Mouse (Mus musculus) kidney, adult 2 months (tissue): ENCODE data around the gene Gmds.

Source experiments
- CTCF ChIP-seq: fragments of 200-500 bp; conservative IDR thresholded peaks from 2 replicates; pipeline ENCODE4 v1.5.1; 2011; ENCODE audit warnings: low read depth, mild to moderate bottlenecking, control low read depth, low read length, moderate library complexity, mixed read lengths; ENCODE audit not compliant: insufficient read depth, insufficient read length
- POLR2A ChIP-seq: fragments of 200-500 bp; IDR thresholded peaks from one replicate; pipeline ENCODE4 v1.6.1; 2011; ENCODE audit warnings: low read depth, low read length, control low read depth

DNA sequence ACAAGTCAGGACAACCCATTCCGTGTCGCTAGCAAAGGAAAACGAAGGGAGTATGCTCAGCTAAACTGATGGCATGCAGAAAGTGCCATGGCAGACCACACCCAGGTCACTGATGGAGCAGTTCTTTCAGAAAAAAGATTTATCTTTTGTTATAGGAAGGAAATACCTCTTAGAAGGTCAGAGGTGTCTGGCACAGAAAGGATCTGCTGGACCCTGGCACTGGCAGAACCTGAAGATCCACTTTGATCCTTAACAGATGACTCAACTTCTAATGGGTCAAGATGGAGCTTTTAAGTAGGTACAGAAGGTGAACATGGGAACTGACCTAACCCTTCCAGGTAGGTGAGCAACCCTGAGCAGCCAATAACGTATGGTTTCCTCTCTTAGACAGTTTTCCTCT lies 502.7 kb downstream of the Gmds start:
- no peak for TF ChIP-seq CTCF
- TF ChIP-seq POLR2A, result no peak
